9 mouse cellular contexts compared by ENCODE assay signal in the genomic region with DNA sequence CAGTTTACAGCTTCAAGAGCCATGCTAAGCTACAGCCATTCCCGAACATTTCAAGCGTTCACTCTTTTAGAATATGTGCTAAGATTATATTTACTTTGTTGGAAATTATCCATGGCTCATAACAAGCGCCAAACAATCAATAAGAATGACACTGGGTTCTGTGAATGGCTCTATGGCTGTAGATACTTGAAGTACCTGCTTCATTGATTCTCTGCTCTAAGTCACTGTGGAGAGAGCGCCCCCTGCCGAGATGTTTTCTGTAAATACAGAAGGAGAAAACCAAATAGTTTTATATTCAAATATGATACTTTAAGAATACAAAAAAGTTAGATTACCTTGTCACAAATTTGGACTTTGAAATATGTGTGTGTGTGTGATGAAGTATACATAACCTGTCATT.
DNase-seq lines count a peak whose midpoint lies in the region; ATAC-seq lines count a peak whose summit lies in the region.
"Had no signal": no experiment of that assay in that cellular context is flagged by ENCODE, and none has a peak within 500 bp of the region (broad histone marks: within the 10 kb centered on the region; RNA-seq: fewer than 3 reads in every experiment).

No protein-coding gene starts in this region.

- no peak; the same call in 1 of the 2 replicates for ATAC-seq in cerebellum, adult (ENCODE audit: insufficient number of reproducible peaks, low FRiP score, low TSS enrichment)
- ATAC-seq in megakaryocyte, adult 5-6 weeks (ENCODE audit: poor library complexity, severe bottlenecking): no peak

- H3K27me3 ChIP-seq in limb, embryonic 10.5 days (ENCODE audit: low read depth, poor library complexity, severe bottlenecking): no peaks in the 10 kb centered on the region
- H3K27me3 ChIP-seq: megakaryocyte, embryonic 14.5 days had no signal

- H3K4me3 ChIP-seq in limb, embryonic 10.5 days: no peak overlapping the region
- H3K4me3 ChIP-seq: megakaryocyte, embryonic 14.5 days had no signal

- H3K4me1 ChIP-seq in limb, embryonic 10.5 days: no peaks in the 10 kb centered on the region
- H3K4me1 ChIP-seq: megakaryocyte, embryonic 14.5 days had no signal

- H3K36me3 ChIP-seq in limb, embryonic 10.5 days: no peaks in the 10 kb centered on the region

- DNase-seq in cerebellum, adult 11 months: peak; percentile 20
- peak; percentile 48 for DNase-seq in lung, postnatal 14 days
- no peak for DNase-seq in lung, postnatal 4 days
- peak; percentile 54 to 67 for DNase-seq in cerebellum, adult 18-20 months
- DNase-seq in kidney, adult 8-10 months: peak; percentile 17 to 62
- DNase-seq in limb, embryonic 10.5 days (ENCODE audit: low spot score): peak; percentile 57

- no peaks in the 10 kb centered on the region for H3K9me3 ChIP-seq in limb, embryonic 10.5 days (replicated peaks)
- H3K9me3 ChIP-seq: megakaryocyte, embryonic 14.5 days had no signal

- 40% methylated on average over 5 of the region's 5 CpGs for WGBS in limb, embryonic 10.5 days

- no peak overlapping the region for H3K27ac ChIP-seq in limb, embryonic 10.5 days

Comparison
In these comparisons a context has a peak if more than half of its experiments do, and no peak if none do; other contexts are left out.
1. DNase-seq: peak in cerebellum, adult 11 months (single experiment), lung, postnatal 14 days (single experiment), cerebellum, adult 18-20 months (2 of 2), kidney, adult 8-10 months (2 of 2) and limb, embryonic 10.5 days (single experiment); none in lung, postnatal 4 days (0 of 2).